Mouse (Mus musculus) embryo, embryonic 11 days (tissue): ENCODE measurements at regions not wholly inside any gene's neighbourhood (a gene's known extent, or its start where the extent isn't known, plus 50 kb on each side); places are given as distances from the start of the nearest gene placed in this dataset.
A peak's percentile ranks its signal among the peaks of the same experiment; 100 is the strongest.
"Not testable (repeated sequence)": the region's sequence is repeated elsewhere in the genome, so short reads cannot be mapped to it uniquely, and the experiment has no call there.

Source experiments
- DNase-seq: peaks from one replicate; pipeline ENCODE4 v3.0.0-alpha.2; 2015

DNA sequence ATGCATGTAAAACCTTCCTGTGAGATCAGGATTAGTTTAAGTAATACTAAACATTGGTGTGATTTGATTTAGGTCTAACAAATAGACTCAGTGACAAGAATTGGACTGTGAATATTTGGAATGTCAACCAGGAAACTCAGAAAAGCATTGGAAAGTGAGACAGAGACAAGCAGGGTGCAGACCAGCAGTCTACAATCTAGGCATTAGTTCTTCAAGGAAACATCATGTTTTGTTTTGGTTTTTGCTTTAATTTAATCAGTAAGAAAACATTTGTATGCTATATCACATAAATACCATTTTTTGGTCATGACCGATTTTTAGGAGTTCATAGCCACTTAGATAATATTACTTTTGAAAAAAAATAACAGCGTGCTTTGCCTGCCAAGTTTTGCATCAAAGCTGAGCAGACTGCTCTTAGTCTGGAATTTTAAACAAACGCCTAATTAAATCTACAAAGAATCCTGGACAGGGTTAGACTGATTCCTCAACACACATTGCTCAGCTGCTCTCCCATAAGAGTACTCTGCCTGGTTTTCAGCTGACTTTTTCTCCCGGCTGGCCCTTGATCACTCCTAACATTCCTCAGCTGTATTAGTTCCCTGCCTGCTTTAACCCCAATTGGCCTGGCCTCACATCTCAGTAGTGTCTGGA lies 396.5 kb upstream of the Kcnh7 start:
- no peak for DNase-seq

DNA sequence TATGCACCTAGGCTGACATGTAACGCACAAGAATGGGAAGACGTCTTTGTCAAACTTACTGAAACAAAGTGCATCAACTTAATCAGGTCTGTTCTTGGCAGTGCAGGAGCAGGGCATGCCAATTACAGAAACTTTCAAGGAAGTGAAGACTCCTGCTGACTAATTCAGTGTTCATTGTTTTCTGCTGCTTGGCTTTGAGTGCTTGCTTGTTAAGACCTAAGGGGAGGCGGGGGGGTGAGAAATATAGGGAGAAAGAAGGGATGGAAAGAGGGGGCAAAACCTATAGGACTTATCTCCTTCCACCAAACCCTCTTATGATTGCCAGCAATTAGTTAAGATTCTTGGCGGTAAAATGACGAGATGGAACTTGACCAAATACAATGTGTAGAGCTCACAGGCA lies 391.1 kb upstream of the Kcnh7 start:
- no peak for DNase-seq

DNA sequence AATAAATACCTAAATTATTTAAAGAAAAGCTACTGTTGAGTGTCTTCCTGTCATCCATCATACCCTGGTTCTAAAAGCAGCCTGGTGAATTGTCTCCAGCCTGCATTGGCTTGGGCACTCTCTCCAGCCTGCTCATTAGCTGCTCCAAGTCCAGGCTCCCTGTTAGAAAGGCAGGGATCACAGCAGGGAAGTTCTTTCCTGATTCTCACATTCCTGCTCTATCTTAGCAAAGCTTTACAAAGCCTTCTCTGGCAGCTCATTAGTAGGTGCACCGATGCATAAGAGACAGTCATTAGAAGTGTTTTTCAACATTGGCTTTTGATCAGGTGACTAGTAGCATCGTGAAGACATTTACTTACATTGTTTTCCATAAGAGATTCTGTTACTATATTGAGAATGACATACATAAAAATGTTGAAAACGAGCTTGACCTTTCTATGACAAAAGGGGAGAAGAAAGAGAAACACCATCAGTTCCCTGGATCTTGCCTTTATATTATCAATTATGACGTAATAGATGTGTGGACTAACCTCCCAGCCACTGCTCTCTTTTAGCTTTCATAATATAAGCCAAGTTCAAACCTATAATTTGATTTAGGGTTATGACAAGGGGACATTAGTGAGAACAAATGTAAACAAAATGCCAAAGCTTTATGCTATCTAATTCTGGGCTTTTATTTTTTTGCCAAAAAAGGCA lies 390.1 kb upstream of the Kcnh7 start:
- DNase-seq, result peak; percentile 51

DNA sequence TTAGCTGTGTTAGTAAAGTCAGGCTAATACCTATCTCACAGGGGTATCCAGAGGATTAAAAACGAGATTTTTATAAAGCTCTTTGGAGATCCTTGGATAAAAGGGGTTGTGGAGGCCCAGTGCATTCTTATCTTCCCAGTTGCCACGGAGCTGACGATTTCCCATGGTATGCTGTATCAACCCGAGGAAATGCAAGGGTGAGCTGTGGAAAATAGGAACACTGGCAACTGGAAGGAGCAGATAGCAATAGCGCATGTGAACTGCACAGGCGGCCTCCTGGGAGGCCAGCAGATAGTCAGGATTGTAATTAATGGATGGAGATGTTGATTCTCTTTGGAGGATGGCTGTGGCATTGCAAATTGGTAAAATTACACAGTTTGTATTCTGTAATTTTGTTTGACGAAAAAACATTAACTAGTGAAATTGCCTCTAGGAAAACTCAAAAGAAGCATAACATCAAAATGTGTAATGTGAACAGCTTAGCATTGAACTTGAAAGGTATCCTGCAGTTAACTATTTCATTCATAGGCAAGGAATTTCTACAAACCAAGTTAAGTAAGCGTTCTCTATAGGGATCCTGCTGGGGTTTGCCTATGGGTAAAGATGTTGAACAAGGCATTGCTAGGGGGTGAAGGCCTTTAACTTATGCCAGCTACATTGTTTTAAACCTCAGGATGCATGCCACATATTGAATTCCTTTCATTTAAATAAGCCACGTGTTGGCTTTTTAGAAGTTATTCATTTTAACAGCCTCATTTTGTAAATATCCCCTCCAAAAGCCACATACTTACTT lies 389.1 kb upstream of the Kcnh7 start:
- DNase-seq, result no peak

DNA sequence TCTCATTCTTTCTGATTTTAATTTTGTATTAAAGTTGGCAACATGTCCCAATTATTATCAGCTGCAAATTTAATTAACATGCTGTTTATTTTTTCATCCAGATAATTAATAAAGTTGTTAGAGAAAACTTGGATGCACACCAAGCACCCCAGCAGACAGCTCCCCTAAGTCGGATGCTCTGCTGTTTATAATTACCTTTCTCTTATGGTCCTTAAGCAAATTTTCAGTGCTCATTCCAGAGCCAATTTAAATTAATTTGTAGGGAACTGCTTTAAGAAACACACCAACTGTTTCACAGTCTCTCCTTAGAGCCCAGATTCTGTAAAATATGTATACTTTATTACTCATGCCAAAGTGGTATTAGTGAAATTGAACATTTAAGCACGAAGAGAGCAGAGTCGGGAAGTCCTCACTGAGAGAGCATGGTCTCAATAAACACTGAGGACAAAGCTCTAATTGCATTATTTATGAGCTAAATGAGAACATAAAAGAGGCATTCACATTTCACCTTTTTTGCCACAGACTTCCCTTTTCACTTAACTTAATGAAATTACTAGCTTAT lies 372.9 kb upstream of the Kcnh7 start:
- DNase-seq, result no peak

DNA sequence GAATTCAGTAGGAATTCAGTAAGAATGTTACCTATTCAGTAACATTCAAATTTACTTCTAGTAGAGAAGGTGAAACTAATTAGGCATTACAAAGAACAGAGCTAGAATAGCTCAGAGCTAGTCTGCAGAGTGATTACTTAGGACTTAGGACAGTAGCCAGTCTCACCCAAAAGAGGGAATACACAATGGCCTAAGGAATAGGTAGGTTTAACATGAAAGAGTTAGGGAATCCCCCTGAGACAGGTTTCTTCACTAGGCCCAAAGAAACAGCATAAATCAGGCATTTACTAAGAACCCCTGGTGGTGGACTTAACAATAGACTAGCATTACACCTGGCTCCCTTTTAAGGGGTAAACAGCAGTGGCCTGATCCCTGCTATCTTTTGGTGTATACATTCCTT lies 357.7 kb upstream of the Kcnh7 start:
- DNase-seq, result not testable (repeated sequence)

DNA sequence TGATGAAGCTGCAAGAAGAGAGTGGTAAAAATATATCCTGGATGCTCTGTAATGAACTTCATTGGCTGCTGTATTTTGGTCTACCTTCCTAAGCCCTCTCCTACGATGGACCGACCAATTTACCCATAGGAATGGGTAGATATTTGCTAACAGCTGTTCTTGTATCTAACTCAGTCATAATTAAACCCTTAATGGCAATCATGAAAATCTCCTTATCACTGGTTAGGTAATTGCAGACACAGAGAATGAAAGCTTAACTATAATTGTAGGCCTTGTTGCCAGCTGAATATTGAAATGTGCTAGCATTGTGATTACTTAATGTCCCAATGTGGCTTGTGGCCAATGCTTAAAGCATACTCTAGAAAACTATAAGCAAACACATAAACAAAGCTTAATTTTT lies 334.4 kb upstream of the Kcnh7 start:
- no peak for DNase-seq

DNA sequence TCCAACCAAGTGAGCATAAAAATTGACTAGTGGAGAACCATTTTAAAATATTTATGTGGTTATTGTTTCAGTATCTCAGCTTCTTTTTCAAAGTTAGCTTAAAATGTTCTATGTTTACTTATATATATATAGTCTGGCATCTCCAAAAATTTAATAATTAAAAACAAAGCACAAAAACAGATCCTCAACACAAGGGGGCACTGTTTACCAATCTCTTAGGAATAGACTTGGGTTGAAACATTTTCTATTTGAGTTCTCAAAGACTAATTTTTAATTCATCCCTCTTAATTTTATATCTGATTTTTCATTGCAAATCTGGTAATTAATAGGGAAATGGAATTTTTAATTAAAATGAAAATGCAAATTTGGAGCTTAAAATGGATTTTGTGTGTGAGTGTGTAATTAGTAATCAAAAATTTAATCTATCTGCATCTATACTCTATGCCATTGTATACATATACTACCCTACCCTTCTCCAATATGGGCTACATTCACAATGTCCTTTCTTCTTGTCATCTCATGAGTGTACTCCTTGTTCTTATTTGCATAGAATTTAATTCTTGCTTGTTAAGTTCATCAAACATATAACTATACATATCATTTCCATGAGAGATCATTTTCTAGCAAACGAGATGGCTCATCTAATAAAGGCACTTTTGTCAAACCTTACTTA lies 329.6 kb upstream of the Kcnh7 start:
- peak; percentile 61 for DNase-seq

DNA sequence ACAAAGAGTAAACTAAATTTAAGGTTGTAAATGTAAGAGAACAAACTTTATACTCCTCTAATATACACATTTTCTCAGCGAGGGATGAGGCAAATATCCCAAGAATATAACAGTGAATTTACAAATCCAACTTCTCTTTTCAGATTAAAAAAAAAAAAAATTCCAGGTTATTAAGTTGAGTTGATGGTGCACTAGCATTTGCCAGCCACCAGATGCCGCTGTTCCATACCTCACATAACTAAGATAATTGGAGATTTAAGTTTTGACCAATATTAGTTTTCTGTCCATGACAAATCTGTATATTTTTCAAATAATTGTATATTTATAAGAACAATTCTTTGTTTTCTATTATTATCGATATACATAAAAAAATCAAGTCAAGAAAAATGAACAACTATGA lies 319.9 kb upstream of the Kcnh7 start:
- peak; percentile 48 for DNase-seq

DNA sequence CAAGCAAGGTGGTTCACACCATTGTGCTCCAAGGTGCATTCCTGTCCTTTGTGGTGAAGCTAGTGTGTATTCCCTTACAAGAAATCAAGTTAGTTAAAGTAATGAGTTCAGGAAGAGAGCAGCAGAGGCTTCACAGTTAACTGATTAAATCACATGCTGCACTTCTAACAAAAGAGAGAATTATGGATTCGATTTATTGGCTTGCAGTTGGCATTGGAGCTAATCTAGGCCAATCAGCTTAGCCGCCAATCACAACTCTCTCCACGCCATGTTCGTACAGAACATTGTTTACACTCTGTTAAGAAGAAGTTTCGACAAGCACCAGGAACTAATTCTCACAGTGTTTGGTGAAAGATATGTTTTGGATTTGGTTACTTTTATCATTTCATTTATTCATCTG lies 292.3 kb upstream of the Kcnh7 start:
- no peak for DNase-seq

DNA sequence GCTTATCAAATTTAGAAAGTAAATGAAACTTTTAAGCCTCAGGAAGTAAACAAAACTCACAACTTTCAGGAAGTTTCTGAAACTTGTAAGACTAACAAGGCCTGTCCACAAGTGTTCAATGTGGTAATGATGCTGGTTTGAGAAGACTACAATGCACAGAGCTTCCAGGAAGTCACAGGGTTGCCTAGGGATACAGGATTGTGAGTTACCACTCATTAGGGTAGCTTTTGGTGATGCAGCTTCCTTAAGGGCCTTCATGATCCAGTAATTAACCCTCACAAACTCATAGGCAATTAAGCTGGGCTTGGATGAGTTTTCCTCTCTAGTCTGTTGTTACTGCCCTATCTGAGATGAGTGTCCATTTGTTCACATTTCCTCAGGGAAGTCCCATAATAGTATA lies 291.2 kb upstream of the Kcnh7 start:
- no peak for DNase-seq

DNA sequence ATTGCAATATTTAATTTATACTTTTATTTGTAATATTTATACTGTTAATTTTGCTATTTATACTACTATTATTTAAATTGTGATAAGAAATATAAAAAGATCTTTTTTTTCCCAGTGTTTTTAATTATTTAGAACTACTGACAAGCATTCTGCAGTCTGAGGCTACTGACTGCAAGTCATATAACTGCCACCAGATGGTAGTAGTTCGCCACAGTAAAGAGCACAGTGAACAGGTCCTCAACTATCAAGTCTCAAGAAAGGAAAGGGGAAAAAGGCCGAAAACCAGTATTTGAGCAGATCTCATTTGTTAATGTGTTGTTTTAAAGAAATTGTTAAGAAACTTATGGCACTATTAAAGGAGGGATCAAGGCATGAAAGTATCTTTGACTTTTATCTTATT lies 289.6 kb upstream of the Kcnh7 start:
- DNase-seq, result peak; percentile 66

DNA sequence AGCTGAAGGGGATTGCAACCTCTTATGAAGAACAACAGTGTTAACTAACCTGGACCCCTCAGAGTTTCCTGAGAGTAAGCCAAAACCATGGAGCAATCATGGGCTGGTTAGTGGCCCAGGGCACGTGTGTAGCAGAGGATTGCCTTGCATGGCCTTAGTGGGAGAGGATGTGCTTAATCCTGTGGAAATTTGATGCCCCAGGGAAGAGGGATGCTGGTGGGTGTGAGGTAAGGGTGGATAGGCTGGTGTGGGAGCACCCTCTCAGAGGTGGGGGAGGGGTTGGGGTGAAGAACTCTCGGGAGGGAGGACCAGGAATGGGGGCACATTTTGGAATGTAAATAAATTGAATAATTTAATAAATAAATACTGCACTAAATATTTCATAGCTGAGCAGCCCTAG lies 288.2 kb upstream of the Kcnh7 start:
- DNase-seq, result no peak

DNA sequence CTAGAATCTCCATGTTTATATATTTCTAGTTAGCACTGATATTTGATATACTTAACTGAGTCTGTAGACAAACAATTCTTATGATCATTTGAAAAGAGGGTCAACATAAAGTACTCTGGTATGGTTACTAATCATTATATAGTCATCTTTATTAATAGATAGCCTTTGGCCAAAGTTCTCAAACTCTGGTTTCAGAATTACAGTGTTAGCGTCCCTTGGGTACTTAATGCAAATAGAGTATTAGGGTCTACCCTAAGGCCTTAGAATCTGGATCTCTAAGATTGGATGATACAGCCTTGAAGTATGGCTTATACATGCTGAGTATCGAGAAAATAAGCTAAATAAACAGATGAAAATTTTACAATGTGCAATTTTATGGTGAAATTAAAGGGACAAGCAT lies 275.0 kb upstream of the Kcnh7 start:
- no peak for DNase-seq

DNA sequence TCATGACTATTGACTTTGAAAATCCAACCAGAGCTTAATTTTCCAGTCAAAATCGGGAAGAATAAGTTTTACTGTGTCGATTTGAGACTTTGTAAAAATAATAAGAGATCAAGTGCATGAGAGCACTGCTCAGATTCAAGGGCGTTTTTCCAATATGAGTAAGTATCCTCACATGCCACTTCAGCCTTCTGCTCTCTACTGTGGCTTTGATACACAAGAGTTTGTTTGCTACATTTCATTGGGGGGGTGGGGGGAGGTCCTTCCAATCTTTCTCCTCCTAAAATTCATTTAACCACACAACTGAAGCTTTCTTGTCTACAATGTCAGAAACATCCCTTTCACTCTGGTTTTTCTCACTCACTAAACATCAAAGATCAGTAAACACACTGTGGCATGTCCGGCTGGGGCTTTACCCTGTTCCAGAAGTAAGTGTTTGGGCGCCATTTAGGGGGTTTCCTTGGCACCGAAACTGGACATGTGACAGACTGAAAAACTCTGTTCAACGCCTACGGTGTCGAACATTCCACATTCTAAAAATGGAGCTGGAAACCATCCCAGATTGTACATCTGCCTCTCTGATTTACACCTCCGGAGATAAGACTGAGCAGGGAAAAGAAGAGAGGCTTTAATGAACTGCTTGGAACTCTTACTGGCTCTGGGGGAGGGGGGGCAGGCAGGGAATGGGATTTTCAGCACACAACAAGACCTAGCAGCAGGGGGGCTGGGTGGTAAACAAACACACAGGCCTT lies 270.4 kb upstream of the Kcnh7 start:
- no peak for DNase-seq

DNA sequence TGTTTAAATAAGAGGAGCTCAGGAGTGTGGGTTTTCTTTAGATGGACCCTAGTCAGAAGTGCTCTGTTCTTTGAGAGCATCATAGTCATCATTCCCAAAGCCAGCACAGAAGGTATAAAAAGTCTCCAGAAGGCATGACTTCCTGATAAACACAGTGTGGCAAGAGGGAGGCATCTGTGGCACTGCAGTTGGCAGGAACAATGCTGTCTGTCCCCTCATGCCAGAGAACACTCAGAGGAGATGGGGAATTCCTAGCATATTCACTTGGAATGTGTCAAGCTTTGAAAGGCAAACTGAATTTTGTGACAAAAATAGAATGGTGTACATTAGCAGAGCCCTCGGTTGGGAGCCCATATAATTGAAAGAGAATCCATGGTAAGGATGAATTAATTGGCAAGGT lies 268.8 kb upstream of the Kcnh7 start:
- no peak for DNase-seq

DNA sequence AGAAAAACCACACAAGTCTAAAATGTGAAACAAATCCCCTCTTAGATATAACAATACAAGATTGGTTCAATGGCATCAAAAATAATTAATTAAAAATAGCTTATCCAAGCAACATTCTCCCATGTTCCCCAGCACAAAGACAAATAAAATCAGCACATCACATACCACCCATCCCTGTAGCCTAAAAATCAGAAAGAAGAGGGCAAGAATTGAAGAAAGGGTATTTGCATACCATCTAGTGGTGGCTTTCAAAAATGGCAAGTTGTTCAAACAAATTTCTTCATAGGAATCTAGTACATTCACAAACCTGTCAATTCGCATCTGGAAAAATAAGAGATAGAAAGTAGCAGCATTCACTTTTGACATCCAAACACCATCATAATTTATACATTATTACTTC lies 268.1 kb upstream of the Kcnh7 start:
- DNase-seq, result peak; percentile 13

DNA sequence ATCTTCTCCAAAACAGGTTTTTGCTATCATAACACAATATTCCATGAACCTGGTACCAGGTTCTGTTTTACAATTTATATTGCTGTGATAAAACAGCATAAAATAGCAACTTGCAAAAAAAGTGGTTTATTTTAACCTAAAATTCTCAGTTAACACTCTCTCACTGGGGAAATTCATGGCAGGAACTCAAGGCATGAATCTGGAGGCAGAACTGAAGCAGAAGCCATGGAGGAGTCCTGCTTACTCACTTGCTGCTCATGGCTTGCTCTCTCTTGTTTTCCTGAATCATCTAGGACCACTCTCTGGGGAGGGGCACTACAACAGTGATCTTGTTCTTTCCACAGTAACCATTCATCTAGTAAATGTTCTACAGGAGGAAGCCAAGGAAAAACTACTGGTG lies 250.2 kb upstream of the Kcnh7 start:
- DNase-seq, result no peak

DNA sequence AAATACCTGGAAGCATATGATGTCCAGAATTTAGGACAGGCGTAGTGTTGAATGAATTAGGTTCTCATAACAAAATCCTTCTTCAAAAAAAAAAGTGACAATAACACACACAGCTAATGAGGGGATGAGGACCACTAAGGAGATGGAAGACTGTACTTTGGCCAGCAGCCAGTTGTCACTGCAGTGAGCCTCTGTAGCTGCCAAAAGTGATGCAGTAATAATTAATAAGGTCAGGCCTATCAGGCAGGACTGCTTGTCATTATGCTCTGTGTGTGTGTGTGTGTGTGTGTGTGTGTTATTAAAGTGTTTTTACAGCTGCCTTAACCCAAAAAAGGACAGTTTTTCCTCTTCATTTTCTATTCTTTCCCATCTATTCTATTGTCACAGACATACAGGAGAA lies 221.3 kb upstream of the Kcnh7 start:
- DNase-seq, result no peak
